31 mouse cellular contexts compared by ENCODE assay signal in genomic region chr9:105689485-105689884, GRCm38 (mm10). TPM values are rescaled to one million over a fixed set of nuclear protein-coding genes. Genes with fewer than 3 reads are reported as not detected.
DNase-seq lines count a peak whose midpoint lies in the region; ATAC-seq and TF ChIP-seq lines count a peak whose summit lies in the region.
"Had no signal": no experiment of that assay in that cellular context is flagged by ENCODE, and none has a peak within 500 bp of the region (broad histone marks: within the 10 kb centered on the region; RNA-seq: fewer than 3 reads in every experiment).

No protein-coding gene starts in this region.

- no peak for TF ChIP-seq CTCF in thymus, adult 2 months (IDR thresholded peaks at IDR 0.05; ENCODE audit: borderline replicate concordance, control insufficient read depth, extremely low read depth, insufficient read depth, low read length, poor library complexity)

- no peak overlapping the region for H3K4me3 ChIP-seq in forebrain, embryonic 12.5 days (replicated peaks)
- H3K4me3 ChIP-seq in forebrain, embryonic 13.5 days: no peak overlapping the region
- no peak overlapping the region for H3K4me3 ChIP-seq in midbrain, embryonic 16.5 days (ENCODE audit: low read depth, low read length)
- H3K4me3 ChIP-seq in midbrain, embryonic 11.5 days (ENCODE audit: low read depth, low read length): no peak overlapping the region
- no peak overlapping the region for H3K4me3 ChIP-seq in thymus, adult 2 months (ENCODE audit: control insufficient read depth, insufficient read depth, low read length)
- H3K4me3 ChIP-seq in hindbrain, embryonic 10.5 days: no peak overlapping the region
- H3K4me3 ChIP-seq: embryonic facial prominence, embryonic 13.5 days; erythroblast, embryonic 14.5 days; gastrocnemius, adult 2 months; heart, embryonic 13.5 days; hindbrain, embryonic 15.5 days; kidney, embryonic 15.5 days; layer of hippocampus, adult 2 months; limb, embryonic 13.5 days; lung, embryonic 15.5 days; midbrain, embryonic 12.5 days; neural tube, embryonic 12.5 days had no signal

- H3K9me3 ChIP-seq in forebrain, embryonic 12.5 days: no peaks in the 10 kb centered on the region
- H3K9me3 ChIP-seq in forebrain, embryonic 13.5 days (replicated peaks): no peaks in the 10 kb centered on the region
- H3K9me3 ChIP-seq in midbrain, embryonic 16.5 days (replicated peaks; ENCODE audit: control insufficient read depth, low read length, poor library complexity, severe bottlenecking): no peaks in the 10 kb centered on the region
- no peaks in the 10 kb centered on the region for H3K9me3 ChIP-seq in midbrain, embryonic 11.5 days (ENCODE audit: control insufficient read depth, low read length)
- no peaks in the 10 kb centered on the region for H3K9me3 ChIP-seq in hindbrain, embryonic 10.5 days
- H3K9me3 ChIP-seq: embryonic facial prominence, embryonic 13.5 days; heart, embryonic 13.5 days; hindbrain, embryonic 15.5 days; kidney, embryonic 15.5 days; limb, embryonic 13.5 days; lung, embryonic 15.5 days; midbrain, embryonic 12.5 days; neural tube, embryonic 12.5 days had no signal

- no peak overlapping the region for H3K9ac ChIP-seq in forebrain, embryonic 12.5 days
- H3K9ac ChIP-seq in forebrain, embryonic 13.5 days: no peak overlapping the region
- H3K9ac ChIP-seq in midbrain, embryonic 16.5 days (ENCODE audit: low read depth, low read length): no peak overlapping the region
- H3K9ac ChIP-seq in midbrain, embryonic 11.5 days (ENCODE audit: low read length): no peak overlapping the region
- H3K9ac ChIP-seq: embryonic facial prominence, embryonic 13.5 days; heart, embryonic 13.5 days; hindbrain, embryonic 15.5 days; kidney, embryonic 15.5 days; limb, embryonic 13.5 days; lung, embryonic 15.5 days; midbrain, embryonic 12.5 days; neural tube, embryonic 12.5 days had no signal

- DNase-seq in midbrain, embryonic 11.5 days (ENCODE audit: low spot score, missing footprints): no peak
- peak; percentile 13 for DNase-seq in thymus, adult 2 months
- DNase-seq in thymus, postnatal 4 days: peak; percentile 34
- DNase-seq in hindbrain, embryonic 10.5 days (ENCODE audit: low spot score): no peak
- DNase-seq: adrenal gland, adult 2 months; cerebellum, adult 8-10 months; cerebellum, postnatal 25 days; gastrocnemius, adult 2 months; heart, postnatal 10 days; kidney, adult 11 months; kidney, postnatal 36 days; right cerebral cortex, adult 18-20 months; spleen, adult 18-20 months had no signal

- H3K36me3 ChIP-seq in forebrain, embryonic 12.5 days (replicated peaks): peaks cover 41% of the 10 kb centered on the region
- peaks cover 42% of the 10 kb centered on the region for H3K36me3 ChIP-seq in forebrain, embryonic 13.5 days (ENCODE audit: poor library complexity, severe bottlenecking)
- peaks cover 8% of the 10 kb centered on the region; the same call in 1 of the 2 replicates for H3K36me3 ChIP-seq in midbrain, embryonic 16.5 days (ENCODE audit: control insufficient read depth, insufficient read depth, low read length)
- peaks cover 9% of the 10 kb centered on the region; the same call in 1 of the 2 replicates for H3K36me3 ChIP-seq in midbrain, embryonic 11.5 days (ENCODE audit: control insufficient read depth, insufficient read depth, low read length)
- H3K36me3 ChIP-seq in thymus, adult 2 months (ENCODE audit: control insufficient read depth, insufficient read depth, low read length): peaks cover 28% of the 10 kb centered on the region
- peaks cover 53% of the 10 kb centered on the region for H3K36me3 ChIP-seq in hindbrain, embryonic 10.5 days

- H3K27ac ChIP-seq in forebrain, embryonic 12.5 days: peak overlapping the region; percentile 19; the same call in 1 of the 2 replicates
- no peak overlapping the region for H3K27ac ChIP-seq in forebrain, embryonic 13.5 days
- H3K27ac ChIP-seq in midbrain, embryonic 16.5 days (ENCODE audit: low read length): peak overlapping the region; percentile 22; the same call in 1 of the 2 replicates
- H3K27ac ChIP-seq in midbrain, embryonic 11.5 days (ENCODE audit: low read depth, low read length): no peak overlapping the region
- H3K27ac ChIP-seq in thymus, adult 2 months (ENCODE audit: control insufficient read depth, insufficient read depth, low read length): no peak overlapping the region
- no peak overlapping the region for H3K27ac ChIP-seq in hindbrain, embryonic 10.5 days
- H3K27ac ChIP-seq: embryonic facial prominence, embryonic 13.5 days; gastrocnemius, adult 2 months; heart, embryonic 13.5 days; hindbrain, embryonic 15.5 days; kidney, embryonic 15.5 days; layer of hippocampus, adult 2 months; limb, embryonic 13.5 days; lung, embryonic 15.5 days; midbrain, embryonic 12.5 days; neural tube, embryonic 12.5 days had no signal

- H3K4me2 ChIP-seq in forebrain, embryonic 12.5 days: no peak overlapping the region
- H3K4me2 ChIP-seq in forebrain, embryonic 13.5 days: no peak overlapping the region
- H3K4me2 ChIP-seq in midbrain, embryonic 16.5 days (ENCODE audit: low read length): no peak overlapping the region
- H3K4me2 ChIP-seq in midbrain, embryonic 11.5 days: no peak overlapping the region
- H3K4me2 ChIP-seq: embryonic facial prominence, embryonic 13.5 days; heart, embryonic 13.5 days; hindbrain, embryonic 15.5 days; kidney, embryonic 15.5 days; limb, embryonic 13.5 days; liver, embryonic 11.5 days; lung, embryonic 15.5 days; midbrain, embryonic 12.5 days; neural tube, embryonic 12.5 days had no signal

- H3K27me3 ChIP-seq in forebrain, embryonic 12.5 days: no peaks in the 10 kb centered on the region
- H3K27me3 ChIP-seq in forebrain, embryonic 13.5 days: no peaks in the 10 kb centered on the region
- H3K27me3 ChIP-seq in midbrain, embryonic 16.5 days (ENCODE audit: control insufficient read depth, insufficient read depth, low read depth, low read length): no peaks in the 10 kb centered on the region
- H3K27me3 ChIP-seq in midbrain, embryonic 11.5 days (ENCODE audit: control insufficient read depth, insufficient read depth, low read length): no peaks in the 10 kb centered on the region
- no peaks in the 10 kb centered on the region for H3K27me3 ChIP-seq in thymus, adult 2 months (ENCODE audit: control insufficient read depth, insufficient read depth, low read length)
- no peaks in the 10 kb centered on the region for H3K27me3 ChIP-seq in hindbrain, embryonic 10.5 days (ENCODE audit: insufficient read depth, poor library complexity, severe bottlenecking)
- H3K27me3 ChIP-seq: embryonic facial prominence, embryonic 13.5 days; hindbrain, embryonic 15.5 days; kidney, embryonic 15.5 days; limb, embryonic 13.5 days; lung, embryonic 15.5 days; midbrain, embryonic 12.5 days; neural tube, embryonic 12.5 days had no signal

- no peak for ATAC-seq in forebrain, embryonic 12.5 days (ENCODE audit: low FRiP score)
- no peak for ATAC-seq in forebrain, embryonic 13.5 days
- ATAC-seq in midbrain, embryonic 16.5 days: peak; percentile 69; the same call in 1 of the 2 replicates
- no peak for ATAC-seq in midbrain, embryonic 11.5 days (ENCODE audit: low FRiP score)
- no peak for ATAC-seq in erythroid progenitor cell, adult 5-6 weeks (replicated peaks; ENCODE audit: low FRiP score, poor library complexity, severe bottlenecking)
- ATAC-seq: activated CD4-positive, CD25-positive, alpha-beta regulatory T cell, adult 4 months; CD4-positive, CD25-positive, alpha-beta regulatory T cell, adult 4 months; inflammation-experienced regulatory T-cells, adult 6 months had no signal

- H3K4me1 ChIP-seq in forebrain, embryonic 12.5 days: peaks cover 7% of the 10 kb centered on the region
- 0 out of 2 replicates have a peak, but pooled peaks cover 2% of the 10 kb centered on the region for H3K4me1 ChIP-seq in forebrain, embryonic 13.5 days
- H3K4me1 ChIP-seq in midbrain, embryonic 16.5 days (ENCODE audit: control insufficient read depth, insufficient read depth, low read length): peaks cover 4% of the 10 kb centered on the region
- no peaks in the 10 kb centered on the region for H3K4me1 ChIP-seq in midbrain, embryonic 11.5 days (ENCODE audit: control insufficient read depth, insufficient read depth, low read length)
- H3K4me1 ChIP-seq in thymus, adult 2 months (replicated peaks; ENCODE audit: control insufficient read depth, insufficient read depth, low read length): peaks cover 11% of the 10 kb centered on the region
- H3K4me1 ChIP-seq in hindbrain, embryonic 10.5 days (replicated peaks): no peaks in the 10 kb centered on the region
- H3K4me1 ChIP-seq: embryonic facial prominence, embryonic 13.5 days; hindbrain, embryonic 15.5 days; limb, embryonic 13.5 days; lung, embryonic 15.5 days; neural tube, embryonic 12.5 days had no signal

- 16% methylated on average over 7 of the region's 7 CpGs for WGBS in forebrain, embryonic 12.5 days
- 3% methylated on average over 7 of the region's 7 CpGs for WGBS in forebrain, embryonic 13.5 days
- 18% methylated on average over 7 of the region's 7 CpGs for WGBS in midbrain, embryonic 16.5 days
- 49% methylated on average over 7 of the region's 7 CpGs for WGBS in midbrain, embryonic 11.5 days
- WGBS in thymus, adult 2 months: 13% methylated on average over 7 of the region's 7 CpGs
- 60% methylated on average over 7 of the region's 7 CpGs for WGBS in hindbrain, embryonic 10.5 days

- no peak for TF ChIP-seq POLR2A in thymus, adult 2 months (IDR thresholded peaks at IDR 0.05; ENCODE audit: control insufficient read depth, extremely low read depth, insufficient read depth, low read length, poor library complexity)

RNA-seq across cellular contexts. Expression of gene Pik3r4, which starts 46.7 kb away (rescaled TPM):
- polyA plus RNA-seq in forebrain, embryonic 12.5 days (2016; fragmentation: Nextera tagmentation; extraction: Ambion mirVana): 25.8 and 27.4 TPM in 2 replicates
- 18.0 and 19.1 TPM in 2 replicates for polyA plus RNA-seq in forebrain, embryonic 13.5 days (2015; fragmentation: Nextera tagmentation; extraction: Ambion mirVana)
- 18.0 and 19.8 TPM in 2 replicates for polyA plus RNA-seq in midbrain, embryonic 16.5 days (2015; fragmentation: Nextera tagmentation; extraction: Ambion mirVana)
- polyA plus RNA-seq in midbrain, embryonic 11.5 days (2014; fragmentation: Nextera tagmentation; extraction: Ambion mirVana): 25.4 and 27.4 TPM in 2 replicates
- polyA plus RNA-seq in thymus, adult 2 months (2012; rRNA removed): 20.9 and 26.6 TPM in 2 replicates
- polyA plus RNA-seq in hindbrain, embryonic 10.5 days (2016; fragmentation: Nextera tagmentation; extraction: Ambion mirVana): 22.5 and 22.6 TPM in 2 replicates
- total RNA-seq in erythroid progenitor cell, adult 5-6 weeks (2015; ENCODE audit: low replicate concordance): 4.6 and 13.0 TPM in 2 replicates
- total RNA-seq in erythroid progenitor cell, adult 5-6 weeks (2017; ENCODE audit: low replicate concordance): 4.2 and 5.0 TPM in 2 replicates

Comparison
In these comparisons a context has a peak if more than half of its experiments do, and no peak if none do; other contexts are left out.
1. H3K27ac ChIP-seq: peak in forebrain, embryonic 12.5 days (single experiment) and midbrain, embryonic 16.5 days (single experiment); none in forebrain, embryonic 13.5 days (single experiment), midbrain, embryonic 11.5 days (single experiment), thymus, adult 2 months (single experiment) and hindbrain, embryonic 10.5 days (single experiment).
2. DNase-seq: peak in thymus, adult 2 months (single experiment) and thymus, postnatal 4 days (single experiment); none in midbrain, embryonic 11.5 days (single experiment) and hindbrain, embryonic 10.5 days (single experiment).